7 mouse cellular contexts compared by ENCODE assay signal in genomic region chr10:19915301-19915700, GRCm38 (mm10). TPM values are rescaled to one million over a fixed set of nuclear protein-coding genes. Genes with fewer than 3 reads are reported as not detected.
DNase-seq lines count a peak whose midpoint lies in the region; TF ChIP-seq lines count a peak whose summit lies in the region.

No protein-coding gene starts in this region.

- H3K27me3 ChIP-seq in CH12.LX (replicated peaks) (no peaks in the 10 kb centered on the region), MEL (ENCODE audit: control insufficient read depth in 1 of 2, insufficient read depth in 2 of 2, low read length in 2 of 2) (no peaks in the 10 kb centered on the region; a peak in 3 of 4 replicates)
- H3K27me3 ChIP-seq in small intestine, adult 2 months (ENCODE audit: control insufficient read depth, insufficient read depth, low read length) = no peaks in the 10 kb centered on the region

- H3K4me1 ChIP-seq in CH12.LX (ENCODE audit: control insufficient read depth in 1 of 2, insufficient read depth in 2 of 2) (peaks cover 4 to 21% of the 10 kb centered on the region in 2 experiments; a peak in 3 of 4 replicates), MEL (ENCODE audit: control insufficient read depth in 1 of 2, insufficient read depth in 2 of 2, low read length in 2 of 2) (no peaks in the 10 kb centered on the region; a peak in 1 of 4 replicates)
- no peaks in the 10 kb centered on the region for H3K4me1 ChIP-seq in small intestine, adult 2 months (ENCODE audit: control insufficient read depth, insufficient read depth, insufficient read length, low read length)

- H3K4me3 ChIP-seq in CH12.LX (replicated peaks in 1 of 3; ENCODE audit: low read depth in 2 of 3, low read length in 2 of 3, poor library complexity in 1 of 3) (no peak overlapping the region), MEL (ENCODE audit: control insufficient read depth in 1 of 2, insufficient read depth in 1 of 2, low read depth in 2 of 2, low read length in 2 of 2) (no peak overlapping the region)
- H3K4me3 ChIP-seq in small intestine, adult 2 months (ENCODE audit: low read depth, low read length) = no peak overlapping the region

- DNase-seq in CH12.LX (ENCODE audit: extremely low read depth) (peak; percentile 55), MEL (ENCODE audit: low read depth, low spot score) (peak; percentile 77)
- DNase-seq in cerebellum, postnatal 14 days = peak; percentile 77 to 79
- DNase-seq in heart, postnatal 10 days = peak; percentile 53 to 68
- peak; percentile 44 to 46 for DNase-seq in layer of hippocampus, adult 8-10 months (ENCODE audit: low spot score in 2 of 2)
- DNase-seq in lung, postnatal 36 days = peak; percentile 80

- intact Hi-C loops in heart, postnatal 10 days (cut with DNase I) = no loop called here

- in situ Hi-C loops in CH12.LX (cut with MboI; ENCODE audit: low pct_ligation_motif_present, low pct_unique_long_range_greater_than_20kb, low sequenced_read_pairs) = no loop called here

- WGBS in small intestine, adult 2 months = 44% methylated on average over 1 of the region's 1 CpGs

- TF ChIP-seq RAD21 in CH12.LX (IDR thresholded peaks at IDR 0.05; ENCODE audit: low read depth, low read length) = peak; percentile 65
- TF ChIP-seq RAD21 in MEL (IDR thresholded peaks at IDR 0.05; ENCODE audit: low read depth, low read length) = peak; percentile 53

- H3K79me2 ChIP-seq in CH12.LX (replicated peaks; ENCODE audit: control insufficient read depth, extremely low read depth, insufficient read depth, poor library complexity, severe bottlenecking) (no peaks in the 10 kb centered on the region), MEL (ENCODE audit: control insufficient read depth, insufficient read depth, low read length, poor library complexity) (no peaks in the 10 kb centered on the region)

- TF ChIP-seq CTCF in CH12.LX (conservative IDR thresholded peaks at IDR 0.05 in 1 of 2, IDR thresholded peaks at IDR 0.05 in 1 of 2; ENCODE audit: low read depth in 2 of 2, low read length in 2 of 2) (peak in 1 of 2 experiments; percentile 69; a peak in 2 of 4 replicates), MEL (IDR thresholded peaks at IDR 0.05 in 2 of 3, conservative IDR thresholded peaks at IDR 0.05 in 1 of 3; ENCODE audit: control insufficient read depth in 1 of 3, insufficient read depth in 1 of 3, low read depth in 2 of 3, low read length in 3 of 3, poor library complexity in 1 of 3, severe bottlenecking in 1 of 3) (peak; percentile 34 to 62 (median 50))
- TF ChIP-seq CTCF in small intestine, adult 2 months (IDR thresholded peaks at IDR 0.05; ENCODE audit: extremely low read depth, insufficient read length, insufficient replicate concordance, low read depth, low read length) = peak; percentile 52; the same call in 1 of the 2 replicates

- no peaks in the 10 kb centered on the region for H3K36me3 ChIP-seq in CH12.LX (replicated peaks in 1 of 2; ENCODE audit: control insufficient read depth in 1 of 2, insufficient read depth in 1 of 2, low read length in 1 of 2)
- H3K36me3 ChIP-seq in MEL (ENCODE audit: control insufficient read depth in 1 of 2, insufficient read depth in 2 of 2, low read length in 2 of 2) = no peaks in the 10 kb centered on the region
- H3K36me3 ChIP-seq in small intestine, adult 2 months (ENCODE audit: control insufficient read depth, insufficient read depth, low read length) = no peaks in the 10 kb centered on the region

- TF ChIP-seq POLR2A in CH12.LX (IDR thresholded peaks at IDR 0.05; ENCODE audit: low read depth, low read length) = no peak
- no peak for TF ChIP-seq POLR2A in MEL (IDR thresholded peaks at IDR 0.05; ENCODE audit: control insufficient read depth in 1 of 2, insufficient read depth in 1 of 2, low read depth in 1 of 2, low read length in 2 of 2, poor library complexity in 1 of 2)
- no peak for TF ChIP-seq POLR2A in small intestine, adult 2 months (IDR thresholded peaks at IDR 0.05; ENCODE audit: low read depth, low read length)

- no peak overlapping the region for H3K4me2 ChIP-seq in CH12.LX (ENCODE audit: insufficient read depth, low read depth, poor library complexity, severe bottlenecking)

- H3K27ac ChIP-seq in CH12.LX (ENCODE audit: insufficient read depth, low read depth) (no peak overlapping the region), MEL (ENCODE audit: control insufficient read depth, low read depth, low read length) (no peak overlapping the region)
- H3K27ac ChIP-seq in small intestine, adult 2 months (ENCODE audit: insufficient read depth, low read depth, low read length) = no peak overlapping the region

- no peak overlapping the region for H3K9ac ChIP-seq in CH12.LX (ENCODE audit: insufficient read depth, low read depth)
- H3K9ac ChIP-seq in MEL (ENCODE audit: control insufficient read depth, low read depth, low read length, poor library complexity, severe bottlenecking) = no peak overlapping the region

- TF ChIP-seq EP300 in CH12.LX (IDR thresholded peaks at IDR 0.05; ENCODE audit: low read length) = no peak
- no peak for TF ChIP-seq EP300 in MEL (IDR thresholded peaks at IDR 0.05; ENCODE audit: low read depth in 1 of 2, low read length in 2 of 2)

- H3K9me3 ChIP-seq in CH12.LX (replicated peaks; ENCODE audit: low read length) (no peaks in the 10 kb centered on the region), MEL (replicated peaks; ENCODE audit: insufficient read depth, low read length) (no peaks in the 10 kb centered on the region)

- dilution Hi-C loops in CH12.LX (cut with MboI; ENCODE audit: extremely low pct_ligation_motif_present, extremely low pct_unique_long_range_greater_than_20kb, low sequenced_read_pairs) = no loop called here

TF ChIP-seq in CH12.LX, 34 proteins besides CTCF, POLR2A, EP300 and RAD21:
- TF ChIP-seq SMC3 (IDR thresholded peaks at IDR 0.05; ENCODE audit: low read depth, low read length) (peak; percentile 38), MAFK (IDR thresholded peaks at IDR 0.05; ENCODE audit: insufficient replicate concordance, low read length) (peak; percentile 98), POLR2AphosphoS2 (IDR thresholded peaks at IDR 0.05; ENCODE audit: low read depth, low read length) (no peak), HCFC1 (IDR thresholded peaks at IDR 0.05; ENCODE audit: low read depth, low read length) (peak; percentile 70), JUND (conservative IDR thresholded peaks at IDR 0.05; ENCODE audit: low read depth, low read length) (no peak), CHD1 (IDR thresholded peaks at IDR 0.05; ENCODE audit: low read depth, low read length) (no peak)

TF ChIP-seq in MEL, 35 proteins besides CTCF, POLR2A, EP300 and RAD21 (continues in another document):
- TF ChIP-seq CHD2 (IDR thresholded peaks at IDR 0.05; ENCODE audit: low read length) (no peak), ZC3H11A (IDR thresholded peaks at IDR 0.05; ENCODE audit: low read depth, low read length) (peak; percentile 24; the same call in 1 of the 2 replicates), GATA1 (IDR thresholded peaks at IDR 0.05; ENCODE audit: low read depth, low read length) (peak; percentile 91), MYB (IDR thresholded peaks at IDR 0.05; ENCODE audit: low read depth, low read length) (no peak), JUND (IDR thresholded peaks at IDR 0.05; ENCODE audit: low read depth, low read length) (no peak), ZMIZ1 (IDR thresholded peaks at IDR 0.05; ENCODE audit: low read depth, low read length) (no peak), SIN3A (IDR thresholded peaks at IDR 0.05; ENCODE audit: low read length) (no peak), MAFK (IDR thresholded peaks at IDR 0.05; ENCODE audit: borderline replicate concordance, low read depth, low read length) (peak; percentile 99), BHLHE40 (IDR thresholded peaks at IDR 0.05; ENCODE audit: borderline replicate concordance, low read depth, low read length) (no peak), HCFC1 (IDR thresholded peaks at IDR 0.05; ENCODE audit: low read depth, low read length) (peak; percentile 86), E2F4 (IDR thresholded peaks at IDR 0.05; ENCODE audit: borderline replicate concordance, low read depth, low read length) (no peak), USF2 (IDR thresholded peaks at IDR 0.05; ENCODE audit: borderline replicate concordance in 1 of 2, insufficient read depth in 1 of 2, low read depth in 1 of 2, low read length in 2 of 2) (no peak), MAX (IDR thresholded peaks at IDR 0.05; ENCODE audit: low read length) (no peak), KAT2A (conservative IDR thresholded peaks at IDR 0.05; ENCODE audit: low read depth, low read length) (peak; percentile 35; the same call in 1 of the 2 replicates), TCF12 (IDR thresholded peaks at IDR 0.05; ENCODE audit: low read depth, low read length) (no peak), MEF2A (IDR thresholded peaks at IDR 0.05; ENCODE audit: extremely low read depth, insufficient replicate concordance, low read depth, low read length, poor library complexity, severe bottlenecking) (no peak), ZNF384 (IDR thresholded peaks at IDR 0.05; ENCODE audit: low read depth, low read length) (no peak), MAZ (IDR thresholded peaks at IDR 0.05; ENCODE audit: low read depth, low read length) (no peak), ZKSCAN1 (IDR thresholded peaks at IDR 0.05; ENCODE audit: low read depth, low read length) (no peak), ETS1 (IDR thresholded peaks at IDR 0.05; ENCODE audit: low read depth, low read length) (peak; percentile 44; the same call in 1 of the 2 replicates), SMC3 (IDR thresholded peaks at IDR 0.05; ENCODE audit: low read depth, low read length) (peak; percentile 48)

RNA-seq across cellular contexts. Expression of gene Pex7, which starts 7.8 kb away (rescaled TPM):
- total RNA-seq in CH12.LX (2012; rRNA removed) = 26.5 and 28.0 TPM in 2 replicates
- total RNA-seq in CH12.LX (2014; rRNA removed) = 53.1 and 53.6 TPM in 2 replicates
- 30.2 and 32.4 TPM in 2 replicates for polyA plus RNA-seq in CH12.LX (2012; ENCODE audit: insufficient read length, low read depth)
- 15.8 and 16.0 TPM in 2 replicates for total RNA-seq in MEL (2012; rRNA removed)
- 10 to 100 TPM in 1 of 2 experiments, not detected in 1; 22.1 TPM for polyA plus RNA-seq in MEL (2012; ENCODE audit: insufficient read depth in 1 of 2, insufficient read length in 2 of 2, low read depth in 1 of 2, low replicate concordance in 2 of 2, missing spikeins in 1 of 2)
- 10 to 100 TPM; 23.3 to 23.7 TPM for total RNA-seq in heart, postnatal 10 days (2021)
- 10 to 100 TPM; 20.8 to 24.8 (median 23.2) TPM for total RNA-seq in layer of hippocampus, adult 8-10 months (2022)
- polyA plus RNA-seq in small intestine, adult 2 months (2012; rRNA removed) = 10.3 and 26.1 TPM in 2 replicates

RNA-seq across cellular contexts. Expression of gene Map3k5, which starts 19.0 kb away (rescaled TPM):
- total RNA-seq in CH12.LX (2012; rRNA removed) (27.6 and 28.8 TPM in 2 replicates), CH12.LX (2014; rRNA removed) (15.8 and 16.3 TPM in 2 replicates), MEL (2012; rRNA removed) (0.35 and 0.39 TPM in 2 replicates)
- polyA plus RNA-seq in CH12.LX (2012; ENCODE audit: insufficient read length, low read depth) (27.3 and 31.0 TPM in 2 replicates), MEL (2012; ENCODE audit: insufficient read depth in 1 of 2, insufficient read length in 2 of 2, low read depth in 1 of 2, low replicate concordance in 2 of 2, missing spikeins in 1 of 2) (under 1 TPM in 1 of 2 experiments, not detected in 1; 0.97 TPM)
- total RNA-seq in heart, postnatal 10 days (2021) = 10 to 100 TPM; 27.1 to 31.5 TPM
- 10 to 100 TPM; 24.6 to 33.6 (median 24.8) TPM for total RNA-seq in layer of hippocampus, adult 8-10 months (2022)
- polyA plus RNA-seq in small intestine, adult 2 months (2012; rRNA removed) = 1.6 and 2.2 TPM in 2 replicates

Comparison
In these comparisons a context has a peak if more than half of its experiments do, and no peak if none do; other contexts are left out.
1. RNA of gene Map3k5, which starts 19.0 kb away (total RNA-seq): 27.1 to 31.5 TPM in heart, postnatal 10 days, 15.8 to 28.8 TPM in CH12.LX and 24.6 to 33.6 TPM in layer of hippocampus, adult 8-10 months; 0.35 to 0.39 TPM in MEL; every median in the first group is over 10 times any median in the second.
2. Of the 35 proteins assayed by ChIP-seq in both MEL and CH12.LX: peak only in MEL: ETS1, KAT2A, NRF1 and ZC3H11A; only in CH12.LX: none; in both: HCFC1, MAFK, RAD21 and SMC3; in neither: 26; mixed calls (peak in some experiments, not most) for 1.
3. Peak in every context shown above with its lines, with median percentiles within 50 percentile points of each other: DNase-seq.